Mouse (Mus musculus) testis, adult 2 months (tissue): ENCODE data around the gene Cbx6.

ENCODE experiments used
- CTCF ChIP-seq: fragments of 200-500 bp; IDR thresholded peaks from 2 replicates; pipeline ENCODE4 v1.5.1; 2012; ENCODE audit warnings: low read depth, mild to moderate bottlenecking, inconsistent platforms, low read length, moderate library complexity; ENCODE audit not compliant: control insufficient read depth, insufficient read depth, insufficient replicate concordance
- POLR2A ChIP-seq: fragments of 200-500 bp; IDR thresholded peaks from 2 replicates; pipeline ENCODE4 v1.6.1; 2012; ENCODE audit warnings: low read depth, mild to moderate bottlenecking, inconsistent platforms, low read length, moderate library complexity; ENCODE audit not compliant: control insufficient read depth

GRCm38 (mm10) chr15:79804352-79805071 lies 30.0 kb downstream of the Cbx6 start, which contains the start of gene Nptxr:
- 0 out of 2 replicates have a peak, but pooled peaks have one; percentile 33 for TF ChIP-seq POLR2A
- TF ChIP-seq CTCF, result no peak
